Mouse (Mus musculus): ENCODE results near the gene Pla2g12b. TPM values are rescaled to one million over a fixed set of nuclear protein-coding genes. Genes with fewer than 3 reads are reported as not detected.

Pla2g12b gene
- polyA plus RNA-seq, 1 experiment, result not detected

GRCm38 (mm10) chr10:59438651-59439050 lies 35.2 kb downstream of the Pla2g12b start:
- no peak overlapping the region for H3K27ac ChIP-seq (replicated peaks; ENCODE audit: low read depth, low read length)

GRCm38 (mm10) chr10:59439508-59439931 lies 36.1 kb downstream of the Pla2g12b start:
- Histone ChIP-seq H3K27ac (replicated peaks; ENCODE audit: low read depth, low read length) (peak overlapping the region; percentile 48; the same call in 1 of the 2 replicates), H3K4me3 (ENCODE audit: insufficient read depth, low read depth, low read length) (no peak overlapping the region), H3K4me1 (ENCODE audit: control insufficient read depth, insufficient read depth, insufficient read length, low read length) (peaks cover 24% of the 10 kb centered on the region)

More at GRCm38 (mm10) chr10:59438651-59439050, 35.2 kb downstream of the Pla2g12b start:
- Histone ChIP-seq H3K4me3 (ENCODE audit: insufficient read depth, low read depth, low read length) (no peak overlapping the region), H3K4me1 (ENCODE audit: control insufficient read depth, insufficient read depth, insufficient read length, low read length) (peaks cover 24% of the 10 kb centered on the region)

GRCm38 (mm10) chr10:59440177-59440576 lies 36.7 kb downstream of the Pla2g12b start:
- Histone ChIP-seq H3K4me3 (ENCODE audit: insufficient read depth, low read depth, low read length) (no peak overlapping the region), H3K27ac (replicated peaks; ENCODE audit: low read depth, low read length) (peak overlapping the region; percentile 11; the same call in 1 of the 2 replicates), H3K4me1 (ENCODE audit: control insufficient read depth, insufficient read depth, insufficient read length, low read length) (peaks cover 24% of the 10 kb centered on the region)

- Histone ChIP-seq H3K27ac (replicated peaks; ENCODE audit: low read depth, low read length) (no peak within 1 kb of the TSS), H3K4me3 (ENCODE audit: insufficient read depth, low read depth, low read length) (no peak within 1 kb of the TSS), H3K4me1 (ENCODE audit: control insufficient read depth, insufficient read depth, insufficient read length, low read length) (peaks cover 24% of the 10 kb centered on the region)
Observed at GRCm38 (mm10) chr10:59441735-59442134, 38.3 kb downstream of the Pla2g12b start, which contains the start of gene Oit3. Gene Oit3 (minus strand): TSS chr10:59441778.

- peaks cover 27% of the 10 kb centered on the region for H3K4me1 ChIP-seq (ENCODE audit: control insufficient read depth, insufficient read depth, insufficient read length, low read length)
- no peak overlapping the region for H3K4me3 ChIP-seq (ENCODE audit: insufficient read depth, low read depth, low read length)
- no peak overlapping the region for H3K27ac ChIP-seq (replicated peaks; ENCODE audit: low read depth, low read length)
Observed at GRCm38 (mm10) chr10:59443212-59443611, 39.8 kb downstream of the Pla2g12b start.

GRCm38 (mm10) chr10:59444106-59444505 lies 40.6 kb downstream of the Pla2g12b start:
- Histone ChIP-seq H3K4me1 (ENCODE audit: control insufficient read depth, insufficient read depth, insufficient read length, low read length) (peaks cover 20% of the 10 kb centered on the region), H3K27ac (replicated peaks; ENCODE audit: low read depth, low read length) (no peak overlapping the region), H3K4me3 (ENCODE audit: insufficient read depth, low read depth, low read length) (no peak overlapping the region)

- Histone ChIP-seq H3K4me1 (ENCODE audit: control insufficient read depth, insufficient read depth, insufficient read length, low read length) (peaks cover 17% of the 10 kb centered on the region), H3K4me3 (ENCODE audit: insufficient read depth, low read depth, low read length) (no peak overlapping the region)
Observed at GRCm38 (mm10) chr10:59444635-59445034, 41.2 kb downstream of the Pla2g12b start.

GRCm38 (mm10) chr10:59446911-59447437 lies 43.5 kb downstream of the Pla2g12b start:
- Histone ChIP-seq H3K4me3 (ENCODE audit: insufficient read depth, low read depth, low read length) (no peak overlapping the region), H3K4me1 (ENCODE audit: control insufficient read depth, insufficient read depth, insufficient read length, low read length) (peaks cover 4% of the 10 kb centered on the region), H3K27ac (replicated peaks; ENCODE audit: low read depth, low read length) (0 out of 2 replicates have a peak overlapping the region, but pooled peaks have one; percentile 18)

More at GRCm38 (mm10) chr10:59444635-59445034, 41.2 kb downstream of the Pla2g12b start:
- no peak overlapping the region for H3K27ac ChIP-seq (replicated peaks; ENCODE audit: low read depth, low read length)

GRCm38 (mm10) chr10:59447546-59447945 lies 44.1 kb downstream of the Pla2g12b start:
- 0 out of 2 replicates have a peak overlapping the region, but pooled peaks have one; percentile 18 for H3K27ac ChIP-seq (replicated peaks; ENCODE audit: low read depth, low read length)
- no peak overlapping the region for H3K4me3 ChIP-seq (ENCODE audit: insufficient read depth, low read depth, low read length)
- H3K4me1 ChIP-seq (ENCODE audit: control insufficient read depth, insufficient read depth, insufficient read length, low read length), result peaks cover 3% of the 10 kb centered on the region

- Histone ChIP-seq H3K4me3 (ENCODE audit: insufficient read depth, low read depth, low read length) (no peak overlapping the region), H3K4me1 (ENCODE audit: control insufficient read depth, insufficient read depth, insufficient read length, low read length) (peaks cover 3% of the 10 kb centered on the region), H3K27ac (replicated peaks; ENCODE audit: low read depth, low read length) (no peak overlapping the region)
Observed at GRCm38 (mm10) chr10:59451839-59452238, 48.4 kb downstream of the Pla2g12b start.

- H3K4me3 ChIP-seq (ENCODE audit: insufficient read depth, low read depth, low read length), result no peak overlapping the region
- H3K4me1 ChIP-seq (ENCODE audit: control insufficient read depth, insufficient read depth, insufficient read length, low read length), result no peaks in the 10 kb centered on the region
- no peak overlapping the region for H3K27ac ChIP-seq (replicated peaks; ENCODE audit: low read depth, low read length)
Observed at GRCm38 (mm10) chr10:59454631-59455030, 51.2 kb downstream of the Pla2g12b start.

- Histone ChIP-seq H3K4me1 (ENCODE audit: control insufficient read depth, insufficient read depth, insufficient read length, low read length) (no peaks in the 10 kb centered on the region), H3K27ac (replicated peaks; ENCODE audit: low read depth, low read length) (no peak overlapping the region), H3K4me3 (ENCODE audit: insufficient read depth, low read depth, low read length) (no peak overlapping the region)
Observed at GRCm38 (mm10) chr10:59459767-59460166, 56.3 kb downstream of the Pla2g12b start.

- H3K27ac ChIP-seq (replicated peaks; ENCODE audit: low read depth, low read length), result no peak overlapping the region
- no peak overlapping the region for H3K4me3 ChIP-seq (ENCODE audit: insufficient read depth, low read depth, low read length)
- H3K4me1 ChIP-seq (ENCODE audit: control insufficient read depth, insufficient read depth, insufficient read length, low read length), result no peaks in the 10 kb centered on the region
Observed at GRCm38 (mm10) chr10:59462307-59462706, 58.8 kb downstream of the Pla2g12b start.

GRCm38 (mm10) chr10:59465546-59465945 lies 62.1 kb downstream of the Pla2g12b start:
- Histone ChIP-seq H3K4me1 (ENCODE audit: control insufficient read depth, insufficient read depth, insufficient read length, low read length) (no peaks in the 10 kb centered on the region), H3K4me3 (ENCODE audit: insufficient read depth, low read depth, low read length) (no peak overlapping the region)

GRCm38 (mm10) chr10:59466626-59467025 lies 63.2 kb downstream of the Pla2g12b start:
- no peak overlapping the region for H3K4me3 ChIP-seq (ENCODE audit: insufficient read depth, low read depth, low read length)
- no peak overlapping the region for H3K27ac ChIP-seq (replicated peaks; ENCODE audit: low read depth, low read length)
- no peaks in the 10 kb centered on the region for H3K4me1 ChIP-seq (ENCODE audit: control insufficient read depth, insufficient read depth, insufficient read length, low read length)

More at GRCm38 (mm10) chr10:59465546-59465945, 62.1 kb downstream of the Pla2g12b start:
- no peak overlapping the region for H3K27ac ChIP-seq (replicated peaks; ENCODE audit: low read depth, low read length)

- H3K4me3 ChIP-seq (ENCODE audit: insufficient read depth, low read depth, low read length), result no peak overlapping the region
- no peak overlapping the region for H3K27ac ChIP-seq (replicated peaks; ENCODE audit: low read depth, low read length)
- H3K4me1 ChIP-seq (ENCODE audit: control insufficient read depth, insufficient read depth, insufficient read length, low read length), result no peaks in the 10 kb centered on the region
Observed at GRCm38 (mm10) chr10:59467297-59467696, 63.8 kb downstream of the Pla2g12b start.

Data from brown adipose tissue, adult 24 weeks (tissue).